Mouse (Mus musculus): ENCODE results near the gene Ibsp. TPM values are rescaled to one million over a fixed set of nuclear protein-coding genes. Genes with fewer than 3 reads are reported as not detected.

Gene Ibsp
- total RNA-seq, 2 experiments from 2014 or later = not detected

- DNase-seq (ENCODE audit: low spot score in 2 of 2) = no peak
Measured at GRCm38 (mm10) chr5:104339706-104340512, 40.9 kb downstream of the Ibsp start.

- no peak for DNase-seq (ENCODE audit: low spot score in 2 of 2)
Measured at GRCm38 (mm10) chr5:104340513-104340829, 41.5 kb downstream of the Ibsp start.

GRCm38 (mm10) chr5:104342881-104343280, 43.9 kb downstream of the Ibsp start:
- DNase-seq (ENCODE audit: low spot score in 2 of 2) = no peak

- no peak for DNase-seq (ENCODE audit: low spot score in 2 of 2)
Measured at GRCm38 (mm10) chr5:104344526-104345240, 45.7 kb downstream of the Ibsp start.

- DNase-seq (ENCODE audit: low spot score in 2 of 2) = no peak
Measured at GRCm38 (mm10) chr5:104345241-104345630, 46.3 kb downstream of the Ibsp start.

GRCm38 (mm10) chr5:104351041-104351440, 52.1 kb downstream of the Ibsp start:
- DNase-seq (ENCODE audit: low spot score in 2 of 2) = no peak

- no peak for DNase-seq (ENCODE audit: low spot score in 2 of 2)
Measured at GRCm38 (mm10) chr5:104351874-104352273, 52.9 kb downstream of the Ibsp start.

- no peak for DNase-seq (ENCODE audit: low spot score in 2 of 2)
Measured at GRCm38 (mm10) chr5:104357575-104357974, 58.6 kb downstream of the Ibsp start.

- no peak for DNase-seq (ENCODE audit: low spot score in 2 of 2)
Measured at GRCm38 (mm10) chr5:104358592-104358991, 59.6 kb downstream of the Ibsp start.

- DNase-seq (ENCODE audit: low spot score in 2 of 2) = no peak
Measured at GRCm38 (mm10) chr5:104359257-104359656, 60.3 kb downstream of the Ibsp start.

Small RNA genes lying within 50 kb of the gene (microRNA-seq; reads per million reads assigned to microRNA genes)
- not detected for gene Gm23616

Other genes starting within 250 kb of the Ibsp start
- gene Gm17660, start 221.6 kb upstream of the Ibsp start, total RNA-seq (2021) = not detected
- gene Sparcl1, start 185.4 kb upstream of the Ibsp start, total RNA-seq (2021) = 100 to 1,000 TPM; 226 to 268 TPM
- not detected for gene Dspp, start 128.5 kb upstream of the Ibsp start, total RNA-seq (2021)
- gene Dmp1, start 96.6 kb upstream of the Ibsp start, total RNA-seq (2021) = 1 to 10 TPM; 2.0 TPM
- gene Mepe, start 26.2 kb downstream of the Ibsp start, total RNA-seq (2021) = not detected
- 1 to 10 TPM in 1 of 2 experiments, under 1 TPM in 1; 0.76 to 1.2 TPM for gene Spp1, start 135.9 kb downstream of the Ibsp start, total RNA-seq (2021)
- 10 to 100 TPM; 43.1 to 49.2 TPM for gene Pkd2, start 160.3 kb downstream of the Ibsp start, total RNA-seq (2021)
- gene BC005561, start 209.2 kb downstream of the Ibsp start, total RNA-seq (2021) = 10 to 100 TPM in 1 of 2 experiments, 1 to 10 TPM in 1; 8.5 to 11.3 TPM